Mouse (Mus musculus): ENCODE data around the gene Tsen34.

- TF ChIP-seq CTCF (IDR thresholded peaks at IDR 0.05; ENCODE audit: low read depth) (peak; percentile 40), EP300 (IDR thresholded peaks at IDR 0.05; ENCODE audit: low read depth) (no peak)
These were observed at the start of gene Tsen34 for GRCm38 (mm10) chr7:3692382-3692986.
